In the genomic region with DNA sequence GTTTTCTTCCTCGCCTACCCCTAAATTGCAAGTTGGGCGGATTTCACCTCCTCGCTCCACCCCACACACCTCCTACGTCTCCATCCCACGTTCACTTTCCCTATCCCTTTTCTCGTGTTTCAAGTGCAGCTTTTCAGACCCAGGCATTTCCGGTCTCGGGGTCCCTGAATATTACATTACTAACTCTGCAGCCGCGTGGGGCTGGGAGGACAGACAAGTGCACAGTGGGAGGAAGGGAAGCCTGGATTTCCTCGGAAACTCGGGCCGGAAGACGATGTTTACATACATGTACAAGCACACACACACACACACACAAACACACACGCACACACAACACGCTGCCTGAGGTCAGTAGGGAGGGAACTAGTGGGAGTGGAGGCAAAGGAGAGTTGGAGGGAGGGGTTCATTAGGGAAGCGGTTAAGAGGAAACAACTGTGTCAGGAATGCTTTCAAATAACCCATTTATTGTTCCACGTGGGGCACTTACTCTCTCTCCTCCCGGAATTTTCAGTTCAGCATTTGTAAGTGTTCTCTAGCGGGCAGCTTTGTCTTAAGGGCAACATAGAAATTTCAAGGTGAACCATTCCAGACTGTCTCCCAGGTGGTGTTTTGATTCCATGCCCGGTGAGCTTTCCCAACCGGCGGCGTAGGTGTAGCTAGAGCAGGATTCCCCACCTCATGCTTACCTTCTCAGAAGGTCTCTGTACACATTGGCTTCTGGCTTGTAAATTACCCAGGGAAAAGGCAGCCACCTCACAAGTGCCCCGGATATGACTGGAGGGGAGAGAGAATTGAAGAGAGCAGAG, we compare ENCODE assay signal across 8 mouse cellular contexts. TPM values are rescaled to one million over a fixed set of nuclear protein-coding genes. Genes with fewer than 3 reads are reported as not detected.
DNase-seq lines count a peak whose midpoint lies in the region; ATAC-seq and TF ChIP-seq lines count a peak whose summit lies in the region.

No protein-coding gene starts in this region.

- H3K36me3 ChIP-seq in heart, embryonic 11.5 days (ENCODE audit: control insufficient read depth, insufficient read depth, low read length), result no peaks in the 10 kb centered on the region
- no peaks in the 10 kb centered on the region for H3K36me3 ChIP-seq in kidney, embryonic 14.5 days (ENCODE audit: control insufficient read depth, insufficient read depth, low read length)
- no peaks in the 10 kb centered on the region for H3K36me3 ChIP-seq in small intestine, adult 2 months (ENCODE audit: control insufficient read depth, insufficient read depth, low read length)

- peak overlapping the region; percentile 21; the same call in 1 of the 2 replicates for H3K27ac ChIP-seq in brown adipose tissue, adult 24 weeks (replicated peaks; ENCODE audit: low read depth, low read length)
- H3K27ac ChIP-seq in heart, embryonic 11.5 days (ENCODE audit: low read depth, low read length), result peak overlapping the region; percentile 86
- peak overlapping the region; percentile 92 for H3K27ac ChIP-seq in kidney, embryonic 14.5 days (ENCODE audit: low read depth, low read length)
- peak overlapping the region; percentile 58 for H3K27ac ChIP-seq in small intestine, adult 2 months (ENCODE audit: insufficient read depth, low read depth, low read length)

- H3K27me3 ChIP-seq in heart, embryonic 11.5 days (ENCODE audit: control insufficient read depth, insufficient read depth, low read length), result no peaks in the 10 kb centered on the region
- H3K27me3 ChIP-seq in kidney, embryonic 14.5 days (ENCODE audit: control insufficient read depth, insufficient read depth, low read length), result no peaks in the 10 kb centered on the region
- H3K27me3 ChIP-seq in small intestine, adult 2 months (ENCODE audit: control insufficient read depth, insufficient read depth, low read length), result no peaks in the 10 kb centered on the region

- no peak for TF ChIP-seq POLR2A in small intestine, adult 2 months (IDR thresholded peaks at IDR 0.05; ENCODE audit: low read depth, low read length)

- TF ChIP-seq CTCF in small intestine, adult 2 months (IDR thresholded peaks at IDR 0.05; ENCODE audit: extremely low read depth, insufficient read length, insufficient replicate concordance, low read depth, low read length), result no peak

- peak overlapping the region; percentile 90 for H3K9ac ChIP-seq in heart, embryonic 11.5 days (ENCODE audit: low read depth, low read length)
- H3K9ac ChIP-seq in kidney, embryonic 14.5 days (ENCODE audit: low read depth, low read length), result peak overlapping the region; percentile 88

- H3K4me1 ChIP-seq in brown adipose tissue, adult 24 weeks (ENCODE audit: control insufficient read depth, insufficient read depth, insufficient read length, low read length), result peaks cover 4% of the 10 kb centered on the region; the same call in 1 of the 2 replicates
- peaks cover 10% of the 10 kb centered on the region for H3K4me1 ChIP-seq in heart, embryonic 11.5 days (ENCODE audit: control insufficient read depth, insufficient read depth, low read length)
- H3K4me1 ChIP-seq in kidney, embryonic 14.5 days (ENCODE audit: control insufficient read depth, insufficient read depth, low read length), result peaks cover 25% of the 10 kb centered on the region; the same call in 1 of the 2 replicates
- peaks cover 7% of the 10 kb centered on the region; the same call in 1 of the 2 replicates for H3K4me1 ChIP-seq in small intestine, adult 2 months (ENCODE audit: control insufficient read depth, insufficient read depth, insufficient read length, low read length)

- peak; percentile 28 to 36 for DNase-seq in layer of hippocampus, postnatal 10 days (ENCODE audit: low spot score in 2 of 2)
- no peak for DNase-seq in layer of hippocampus, adult 9-10 months (ENCODE audit: low spot score)
- peak; percentile 79 for DNase-seq in lung, postnatal 10 days
- no peak for DNase-seq in left cerebral cortex, adult 9 months (ENCODE audit: low spot score in 2 of 2)

- H3K9me3 ChIP-seq in heart, embryonic 11.5 days (replicated peaks; ENCODE audit: control insufficient read depth, low read length), result no peaks in the 10 kb centered on the region
- no peaks in the 10 kb centered on the region for H3K9me3 ChIP-seq in kidney, embryonic 14.5 days (ENCODE audit: control insufficient read depth, low read length)

- H3K4me2 ChIP-seq in heart, embryonic 11.5 days, result peak overlapping the region; percentile 76
- H3K4me2 ChIP-seq in kidney, embryonic 14.5 days (replicated peaks; ENCODE audit: low read depth, low read length), result peak overlapping the region; percentile 88

- WGBS in heart, embryonic 11.5 days (ENCODE audit: insufficient replicate concordance), result 2% methylated on average over 25 of the region's 25 CpGs
- under 1% methylated on average over 25 of the region's 25 CpGs for WGBS in kidney, embryonic 14.5 days
- 2% methylated on average over 25 of the region's 25 CpGs for WGBS in small intestine, adult 2 months

- no peak for ATAC-seq in heart, embryonic 11.5 days (replicated peaks; ENCODE audit: insufficient number of reproducible peaks, low FRiP score, low TSS enrichment)
- peak; percentile 17 for ATAC-seq in kidney, embryonic 14.5 days (ENCODE audit: low FRiP score, low TSS enrichment)

- H3K4me3 ChIP-seq in brown adipose tissue, adult 24 weeks (ENCODE audit: insufficient read depth, low read depth, low read length), result peak overlapping the region; percentile 94
- peak overlapping the region; percentile 92 for H3K4me3 ChIP-seq in heart, embryonic 11.5 days (ENCODE audit: low read depth, low read length)
- H3K4me3 ChIP-seq in kidney, embryonic 14.5 days (ENCODE audit: low read length), result peak overlapping the region; percentile 86
- H3K4me3 ChIP-seq in small intestine, adult 2 months (ENCODE audit: low read depth, low read length), result peak overlapping the region; percentile 75

RNA-seq across cellular contexts. Expression of gene Mink1, which starts 1.0 kb away (rescaled TPM):
- 100 to 1,000 TPM; 208 to 249 TPM for total RNA-seq in layer of hippocampus, postnatal 10 days (2021)
- polyA plus RNA-seq in brown adipose tissue, adult 24 weeks (2012; ENCODE audit: insufficient read depth, insufficient read length, missing spikeins), result 14.5 and 18.5 TPM in 2 replicates
- polyA plus RNA-seq in heart, embryonic 11.5 days (2014; fragmentation: Nextera tagmentation; extraction: Ambion mirVana), result 15.1 and 16.1 TPM in 2 replicates
- 14.7 and 21.0 TPM in 2 replicates for polyA plus RNA-seq in kidney, embryonic 14.5 days (2014; fragmentation: Nextera tagmentation; extraction: Ambion mirVana)
- polyA plus RNA-seq in small intestine, adult 2 months (2012; rRNA removed), result 43.6 and 82.0 TPM in 2 replicates

RNA-seq across cellular contexts. Expression of gene Pld2, which starts 23.8 kb away (rescaled TPM):
- 10 to 100 TPM; 25.0 to 25.6 TPM for total RNA-seq in layer of hippocampus, postnatal 10 days (2021)
- polyA plus RNA-seq in brown adipose tissue, adult 24 weeks (2012; ENCODE audit: insufficient read depth, insufficient read length, missing spikeins), result 2.2 and 5.9 TPM in 2 replicates
- polyA plus RNA-seq in heart, embryonic 11.5 days (2014; fragmentation: Nextera tagmentation; extraction: Ambion mirVana), result 7.4 and 8.6 TPM in 2 replicates
- polyA plus RNA-seq in kidney, embryonic 14.5 days (2014; fragmentation: Nextera tagmentation; extraction: Ambion mirVana), result 3.7 and 5.9 TPM in 2 replicates
- 11.0 and 24.9 TPM in 2 replicates for polyA plus RNA-seq in small intestine, adult 2 months (2012; rRNA removed)

RNA-seq across cellular contexts. Expression of gene Gm40193, which starts 30.9 kb away (rescaled TPM):
- not detected for total RNA-seq in layer of hippocampus, postnatal 10 days (2021)
- not detected in 2 replicates for polyA plus RNA-seq in brown adipose tissue, adult 24 weeks (2012; ENCODE audit: insufficient read depth, insufficient read length, missing spikeins)
- not detected in 2 replicates for polyA plus RNA-seq in heart, embryonic 11.5 days (2014; fragmentation: Nextera tagmentation; extraction: Ambion mirVana)
- not detected in 2 replicates for polyA plus RNA-seq in kidney, embryonic 14.5 days (2014; fragmentation: Nextera tagmentation; extraction: Ambion mirVana)
- not detected in 2 replicates for polyA plus RNA-seq in small intestine, adult 2 months (2012; rRNA removed)

RNA-seq across cellular contexts. Expression of gene Psmb6, which starts 38.5 kb away (rescaled TPM):
- 100 to 1,000 TPM; 221 to 229 TPM for total RNA-seq in layer of hippocampus, postnatal 10 days (2021)
- 221 and 229 TPM in 2 replicates for polyA plus RNA-seq in brown adipose tissue, adult 24 weeks (2012; ENCODE audit: insufficient read depth, insufficient read length, missing spikeins)
- polyA plus RNA-seq in heart, embryonic 11.5 days (2014; fragmentation: Nextera tagmentation; extraction: Ambion mirVana), result 684 and 701 TPM in 2 replicates
- polyA plus RNA-seq in kidney, embryonic 14.5 days (2014; fragmentation: Nextera tagmentation; extraction: Ambion mirVana), result 823 and 914 TPM in 2 replicates
- polyA plus RNA-seq in small intestine, adult 2 months (2012; rRNA removed), result 146 and 264 TPM in 2 replicates

RNA-seq across cellular contexts. Expression of gene Gltpd2, which starts 44.7 kb away (rescaled TPM):
- not detected for total RNA-seq in layer of hippocampus, postnatal 10 days (2021)
- not detected in 2 replicates for polyA plus RNA-seq in brown adipose tissue, adult 24 weeks (2012; ENCODE audit: insufficient read depth, insufficient read length, missing spikeins)
- 0.84 TPM in 1 of 2 replicates, not detected in the other for polyA plus RNA-seq in heart, embryonic 11.5 days (2014; fragmentation: Nextera tagmentation; extraction: Ambion mirVana)
- 0.31 and 0.34 TPM in 2 replicates for polyA plus RNA-seq in kidney, embryonic 14.5 days (2014; fragmentation: Nextera tagmentation; extraction: Ambion mirVana)
- 4.3 and 8.4 TPM in 2 replicates for polyA plus RNA-seq in small intestine, adult 2 months (2012; rRNA removed)

Comparison
In these comparisons a context has a peak if more than half of its experiments do, and no peak if none do; other contexts are left out.
1. DNase-seq: peak in layer of hippocampus, postnatal 10 days (2 of 2) and lung, postnatal 10 days (single experiment); none in layer of hippocampus, adult 9-10 months (single experiment) and left cerebral cortex, adult 9 months (0 of 2).
2. H3K27ac ChIP-seq: peak in every context shown above with its lines; median percentile 92 in kidney, embryonic 14.5 days; 86 in heart, embryonic 11.5 days; 58 in small intestine, adult 2 months; 21 in brown adipose tissue, adult 24 weeks.
3. Peak in every context shown above with its lines, with median percentiles within 50 percentile points of each other: H3K4me3 ChIP-seq.